Mouse (Mus musculus): ENCODE measurements around the gene Foxred2. TPM values are rescaled to one million over a fixed set of nuclear protein-coding genes. Genes with fewer than 3 reads are reported as not detected.

Foxred2 gene
- polyA plus RNA-seq, 1 experiment = 10.9 TPM

- H3K4me3 ChIP-seq (ENCODE audit: low read depth, low read length) = no peak overlapping the region
- TF ChIP-seq EP300 (IDR thresholded peaks at IDR 0.05; ENCODE audit: insufficient read depth, low read depth, low read length) (peak; percentile 67; the same call in 1 of the 2 replicates), POLR2A (IDR thresholded peaks at IDR 0.05; ENCODE audit: insufficient read depth, low read length) (no peak)
- peaks cover 22% of the 10 kb centered on the region for H3K4me1 ChIP-seq (ENCODE audit: control insufficient read depth, insufficient read depth, low read length)
- peaks cover 3% of the 10 kb centered on the region for H3K36me3 ChIP-seq (ENCODE audit: control insufficient read depth, insufficient read depth, low read length, poor library complexity, severe bottlenecking)
- H3K27ac ChIP-seq (ENCODE audit: insufficient read depth, low read length) = peak overlapping the region; percentile 78
- no peak overlapping the region for H3K9ac ChIP-seq (ENCODE audit: low read depth, poor library complexity, severe bottlenecking)
- H3K27me3 ChIP-seq (ENCODE audit: control insufficient read depth, insufficient read depth, low read length, poor library complexity, severe bottlenecking) = no peaks in the 10 kb centered on the region
- H3K9me3 ChIP-seq (replicated peaks; ENCODE audit: control insufficient read depth, insufficient read depth, low read length, poor library complexity, severe bottlenecking) = no peaks in the 10 kb centered on the region
Measured at GRCm38 (mm10) chr15:77912048-77912447, 44.5 kb downstream of the Foxred2 start.

- H3K4me1 ChIP-seq (ENCODE audit: control insufficient read depth, insufficient read depth, low read length) = peaks cover 27% of the 10 kb centered on the region
- H3K4me3 ChIP-seq (ENCODE audit: low read depth, low read length) = no peak overlapping the region
- no peak overlapping the region for H3K9ac ChIP-seq (ENCODE audit: low read depth, poor library complexity, severe bottlenecking)
- no peaks in the 10 kb centered on the region for H3K27me3 ChIP-seq (ENCODE audit: control insufficient read depth, insufficient read depth, low read length, poor library complexity, severe bottlenecking)
- H3K9me3 ChIP-seq (replicated peaks; ENCODE audit: control insufficient read depth, insufficient read depth, low read length, poor library complexity, severe bottlenecking) = no peaks in the 10 kb centered on the region
- peak overlapping the region; percentile 78 for H3K27ac ChIP-seq (ENCODE audit: insufficient read depth, low read length)
- peaks cover 3% of the 10 kb centered on the region for H3K36me3 ChIP-seq (ENCODE audit: control insufficient read depth, insufficient read depth, low read length, poor library complexity, severe bottlenecking)
- TF ChIP-seq EP300 (IDR thresholded peaks at IDR 0.05; ENCODE audit: insufficient read depth, low read depth, low read length) = peak; percentile 97
- TF ChIP-seq POLR2A (IDR thresholded peaks at IDR 0.05; ENCODE audit: insufficient read depth, low read length) = no peak
- no peak for TF ChIP-seq CTCF (IDR thresholded peaks at IDR 0.05; ENCODE audit: low read depth, low read length)
Measured at GRCm38 (mm10) chr15:77911065-77911464, 45.5 kb downstream of the Foxred2 start.

- Histone ChIP-seq H3K9ac (ENCODE audit: low read depth, poor library complexity, severe bottlenecking) (no peak overlapping the region), H3K4me1 (ENCODE audit: control insufficient read depth, insufficient read depth, low read length) (peaks cover 25% of the 10 kb centered on the region), H3K36me3 (ENCODE audit: control insufficient read depth, insufficient read depth, low read length, poor library complexity, severe bottlenecking) (no peaks in the 10 kb centered on the region), H3K4me3 (ENCODE audit: low read depth, low read length) (no peak overlapping the region), H3K27me3 (ENCODE audit: control insufficient read depth, insufficient read depth, low read length, poor library complexity, severe bottlenecking) (no peaks in the 10 kb centered on the region), H3K27ac (ENCODE audit: insufficient read depth, low read length) (peak overlapping the region; percentile 27), H3K9me3 (replicated peaks; ENCODE audit: control insufficient read depth, insufficient read depth, low read length, poor library complexity, severe bottlenecking) (no peaks in the 10 kb centered on the region)
- TF ChIP-seq CTCF (IDR thresholded peaks at IDR 0.05; ENCODE audit: low read depth, low read length) (no peak), POLR2A (IDR thresholded peaks at IDR 0.05; ENCODE audit: insufficient read depth, low read length) (no peak), EP300 (IDR thresholded peaks at IDR 0.05; ENCODE audit: insufficient read depth, low read depth, low read length) (peak; percentile 46; the same call in 1 of the 2 replicates)
Measured at GRCm38 (mm10) chr15:77907646-77908518, 48.6 kb downstream of the Foxred2 start.

- no peak overlapping the region for H3K4me3 ChIP-seq (ENCODE audit: low read depth, low read length)
- H3K27ac ChIP-seq (ENCODE audit: insufficient read depth, low read length) = no peak overlapping the region
- 0 out of 2 replicates have a peak, but pooled peaks cover 7% of the 10 kb centered on the region for H3K9me3 ChIP-seq (replicated peaks; ENCODE audit: control insufficient read depth, insufficient read depth, low read length, poor library complexity, severe bottlenecking)
- peaks cover 20% of the 10 kb centered on the region for H3K4me1 ChIP-seq (ENCODE audit: control insufficient read depth, insufficient read depth, low read length)
- TF ChIP-seq CTCF (IDR thresholded peaks at IDR 0.05; ENCODE audit: low read depth, low read length) (no peak), POLR2A (IDR thresholded peaks at IDR 0.05; ENCODE audit: insufficient read depth, low read length) (no peak), EP300 (IDR thresholded peaks at IDR 0.05; ENCODE audit: insufficient read depth, low read depth, low read length) (no peak)
- H3K36me3 ChIP-seq (ENCODE audit: control insufficient read depth, insufficient read depth, low read length, poor library complexity, severe bottlenecking) = no peaks in the 10 kb centered on the region
- H3K9ac ChIP-seq (ENCODE audit: low read depth, poor library complexity, severe bottlenecking) = no peak overlapping the region
- H3K27me3 ChIP-seq (ENCODE audit: control insufficient read depth, insufficient read depth, low read length, poor library complexity, severe bottlenecking) = no peaks in the 10 kb centered on the region
Measured at GRCm38 (mm10) chr15:77906545-77906944, 50.0 kb downstream of the Foxred2 start.

- H3K9me3 ChIP-seq (replicated peaks; ENCODE audit: control insufficient read depth, insufficient read depth, low read length, poor library complexity, severe bottlenecking) = 0 out of 2 replicates have a peak, but pooled peaks cover 7% of the 10 kb centered on the region
- H3K9ac ChIP-seq (ENCODE audit: low read depth, poor library complexity, severe bottlenecking) = peak overlapping the region; percentile 45
- no peaks in the 10 kb centered on the region for H3K27me3 ChIP-seq (ENCODE audit: control insufficient read depth, insufficient read depth, low read length, poor library complexity, severe bottlenecking)
- H3K36me3 ChIP-seq (ENCODE audit: control insufficient read depth, insufficient read depth, low read length, poor library complexity, severe bottlenecking) = no peaks in the 10 kb centered on the region
- peaks cover 20% of the 10 kb centered on the region for H3K4me1 ChIP-seq (ENCODE audit: control insufficient read depth, insufficient read depth, low read length)
- no peak overlapping the region for H3K4me3 ChIP-seq (ENCODE audit: low read depth, low read length)
- peak overlapping the region; percentile 83 for H3K27ac ChIP-seq (ENCODE audit: insufficient read depth, low read length)
- no peak for TF ChIP-seq CTCF (IDR thresholded peaks at IDR 0.05; ENCODE audit: low read depth, low read length)
- no peak for TF ChIP-seq EP300 (IDR thresholded peaks at IDR 0.05; ENCODE audit: insufficient read depth, low read depth, low read length)
- TF ChIP-seq POLR2A (IDR thresholded peaks at IDR 0.05; ENCODE audit: insufficient read depth, low read length) = no peak
Measured at GRCm38 (mm10) chr15:77906081-77906480, 50.4 kb downstream of the Foxred2 start.

Measured in ES-Bruce4 (cell line).